Mouse (Mus musculus) lung, postnatal 0 days (tissue): ENCODE measurements around the gene Cyp1a1.

Source experiments
- CTCF ChIP-seq: IDR thresholded peaks from 2 replicates; pipeline ENCODE4 v1.5.1; 2016; ENCODE audit warnings: antibody characterized with exemption, mild to moderate bottlenecking
- EP300 ChIP-seq: IDR thresholded peaks from 2 replicates; pipeline ENCODE4 v1.6.1; 2016; ENCODE audit warnings: antibody characterized with exemption, mild to moderate bottlenecking, control low read depth

GRCm38 (mm10) chr9:57686011-57686410, 1.7 kb upstream of the Cyp1a1 start:
- TF ChIP-seq CTCF (no peak), EP300 (no peak)
